Mouse (Mus musculus) E14TG2a.4 (cell line): ENCODE data around the gene Entpd8.

Experiments
- CTCF ChIP-seq: conservative IDR thresholded peaks from 2 replicates; pipeline ENCODE4 v1.5.1; 2014; ENCODE audit warnings: low read length
- POU5F1 ChIP-seq: IDR thresholded peaks from 2 replicates; pipeline ENCODE4 v1.6.1; 2014; ENCODE audit warnings: low read length, borderline replicate concordance

DNA sequence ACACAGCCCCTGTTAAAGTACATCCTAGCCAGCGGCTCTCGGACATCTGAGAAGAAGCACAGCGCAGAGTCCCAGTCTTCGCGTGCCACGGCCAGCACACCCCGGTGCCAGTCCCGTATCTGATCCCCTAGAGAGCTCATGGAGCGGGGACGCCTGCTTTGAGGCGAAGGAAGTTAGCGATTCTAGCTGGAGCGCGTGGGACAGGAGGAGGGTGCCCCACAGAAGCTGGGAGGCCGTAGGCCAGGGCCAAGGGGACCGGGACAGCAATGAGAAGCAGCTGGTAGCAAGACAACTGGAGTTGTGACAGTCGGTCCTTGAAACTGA, 14.6 kb downstream of the Entpd8 start:
- TF ChIP-seq CTCF (no peak), POU5F1 (no peak)
